Mouse (Mus musculus) olfactory bulb, adult 2 months (tissue): ENCODE measurements around the gene Lingo1. TPM values are rescaled to one million over a fixed set of nuclear protein-coding genes. Genes with fewer than 3 reads are reported as not detected.

ENCODE experiments used
- H3K27ac ChIP-seq: fragments of 200-500 bp; 2 replicates; pipeline ENCODE4 v1.5.1; 2012; ENCODE audit warnings: low read depth, low read length; ENCODE audit not compliant: insufficient read depth
- H3K4me1 ChIP-seq: fragments of 200-500 bp; 2 replicates; pipeline ENCODE4 v1.6.1; 2012; ENCODE audit warnings: low read length; ENCODE audit not compliant: control insufficient read depth, insufficient read depth
- H3K4me3 ChIP-seq: fragments of 200-500 bp; 2 replicates; pipeline ENCODE4 v1.5.1; 2012; ENCODE audit warnings: mild to moderate bottlenecking, low read depth, low read length, moderate library complexity; ENCODE audit not compliant: insufficient read depth
- CTCF ChIP-seq: fragments of 200-500 bp; IDR thresholded peaks from 2 replicates; pipeline ENCODE4 v1.5.1; 2012; ENCODE audit warnings: low read depth, mild to moderate bottlenecking, low read length, moderate library complexity; ENCODE audit not compliant: insufficient read depth
- POLR2A ChIP-seq: fragments of 200-500 bp; IDR thresholded peaks from 2 replicates; pipeline ENCODE4 v1.6.1; 2012; ENCODE audit warnings: mild to moderate bottlenecking, low read depth, low read length, moderate library complexity; ENCODE audit not compliant: insufficient read depth
- WGBS: fragments of 180-500 bp; shearing (Covaris S2); methylation state at CpG from one replicate; pipeline ENCODE4 v1.1.7; 2018; 5-methylcytosine and 5-hydroxymethylcytosine counted together
- polyA plus RNA-seq: library from polyadenylated mRNA; stranded (reverse); fragments of >200 nt; gene quantifications from 2 replicates; pipeline ENCODE4 v1.2.4, GENCODE M21; 2012; ENCODE audit warnings: low replicate concordance; ENCODE audit not compliant: missing spikeins, insufficient read depth, insufficient read length

Lingo1 gene
- polyA plus RNA-seq, 1 experiment: not detected

- Histone ChIP-seq H3K4me1 (peaks cover 12% of the 10 kb centered on the region), H3K27ac (no peak overlapping the region), H3K4me3 (no peak overlapping the region)
- WGBS: 63% methylated on average over 8 of the region's 8 CpGs
- TF ChIP-seq POLR2A (no peak), CTCF (no peak)
Measured at GRCm38 (mm10) chr9:56591248-56591888, 204.9 kb downstream of the Lingo1 start.

GRCm38 (mm10) chr9:56589762-56590161, 206.5 kb downstream of the Lingo1 start:
- 65% methylated on average over 5 of the region's 5 CpGs for WGBS
- Histone ChIP-seq H3K4me1 (peaks cover 12% of the 10 kb centered on the region), H3K4me3 (no peak overlapping the region), H3K27ac (no peak overlapping the region)
- TF ChIP-seq CTCF: no peak
- no peak for TF ChIP-seq POLR2A

- 54% methylated on average over 7 of the region's 7 CpGs for WGBS
- H3K4me3 ChIP-seq: no peak overlapping the region
- H3K4me1 ChIP-seq: no peaks in the 10 kb centered on the region
- H3K27ac ChIP-seq: no peak overlapping the region
- no peak for TF ChIP-seq CTCF
- no peak for TF ChIP-seq POLR2A
Measured at GRCm38 (mm10) chr9:56584043-56584424, 212.2 kb downstream of the Lingo1 start.

DNA sequence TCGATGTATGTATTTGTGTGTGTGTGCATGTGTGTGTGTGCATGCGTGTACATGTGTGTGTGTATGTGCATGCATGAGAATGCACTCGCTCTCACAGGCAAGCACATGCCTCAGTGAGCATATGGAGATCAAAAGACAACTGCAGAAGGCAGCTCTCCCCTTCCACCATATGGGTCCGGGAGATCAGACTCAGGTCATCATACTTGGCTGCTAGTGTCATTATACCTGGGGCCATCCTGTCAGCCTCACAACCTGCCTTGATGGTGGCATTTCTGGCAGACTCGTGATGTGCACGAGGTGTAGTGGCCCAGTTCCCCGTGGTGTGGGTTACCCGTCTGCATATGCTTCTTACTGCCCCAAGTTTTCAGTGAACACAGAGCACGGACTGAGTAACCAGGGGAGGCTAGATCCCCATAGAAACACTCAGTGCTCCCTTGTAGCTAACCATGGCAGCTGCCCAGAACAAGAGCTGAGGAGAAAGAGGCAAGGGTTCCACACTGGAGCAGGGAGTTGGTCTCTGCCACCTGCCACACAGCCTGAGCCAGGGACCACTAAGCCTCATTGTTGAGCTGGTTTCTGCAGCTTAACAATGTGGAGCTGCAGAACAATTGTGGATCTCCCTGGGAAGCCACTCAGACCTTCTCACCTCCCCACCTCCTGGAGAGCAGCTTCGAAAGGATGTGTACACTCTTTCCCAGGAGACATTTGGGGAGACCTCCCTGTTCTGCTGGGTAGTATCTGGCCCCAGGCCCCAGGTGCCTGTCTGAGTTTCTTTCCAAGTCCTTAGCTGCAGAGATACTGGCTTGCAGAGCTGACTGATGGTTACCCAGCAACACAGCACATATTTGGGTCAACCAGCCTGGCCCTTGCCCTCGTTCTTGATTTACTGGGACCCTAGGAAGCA, 212.9 kb downstream of the Lingo1 start:
- 65% methylated on average over 11 of the region's 11 CpGs for WGBS
- H3K4me1 ChIP-seq: no peaks in the 10 kb centered on the region
- H3K27ac ChIP-seq: no peak overlapping the region
- no peak overlapping the region for H3K4me3 ChIP-seq
- TF ChIP-seq POLR2A (no peak), CTCF (no peak)

DNA sequence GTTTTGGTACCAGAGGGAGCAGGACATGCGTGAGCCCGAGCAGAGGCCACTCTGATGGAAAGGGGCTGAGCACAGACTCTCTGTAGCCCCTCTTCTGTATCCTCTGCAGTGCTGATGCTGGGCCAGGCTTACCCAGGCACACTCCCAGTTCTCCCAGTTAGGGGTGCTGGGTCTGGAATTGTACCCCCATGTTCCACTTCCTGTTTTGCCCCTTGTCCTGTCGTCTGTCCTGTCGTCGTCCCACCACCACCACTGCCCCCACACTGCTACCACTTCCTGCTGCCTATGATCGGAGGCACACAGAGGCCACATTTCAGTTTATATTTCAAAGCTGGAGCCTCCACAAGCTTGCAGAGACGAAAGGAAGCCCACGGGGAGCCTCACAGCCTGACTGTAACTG, 213.6 kb downstream of the Lingo1 start:
- no peak overlapping the region for H3K27ac ChIP-seq
- TF ChIP-seq POLR2A: no peak
- TF ChIP-seq CTCF: no peak
- 76% methylated on average over 8 of the region's 8 CpGs for WGBS
- no peaks in the 10 kb centered on the region for H3K4me1 ChIP-seq
- H3K4me3 ChIP-seq: no peak overlapping the region

- Histone ChIP-seq H3K4me1 (0 out of 2 replicates have a peak, but pooled peaks cover 4% of the 10 kb centered on the region), H3K4me3 (no peak overlapping the region), H3K27ac (no peak overlapping the region)
- WGBS: 36% methylated on average over 3 of the region's 3 CpGs
- TF ChIP-seq POLR2A (no peak), CTCF (no peak)
Measured at GRCm38 (mm10) chr9:56581700-56582099, 214.6 kb downstream of the Lingo1 start.

DNA sequence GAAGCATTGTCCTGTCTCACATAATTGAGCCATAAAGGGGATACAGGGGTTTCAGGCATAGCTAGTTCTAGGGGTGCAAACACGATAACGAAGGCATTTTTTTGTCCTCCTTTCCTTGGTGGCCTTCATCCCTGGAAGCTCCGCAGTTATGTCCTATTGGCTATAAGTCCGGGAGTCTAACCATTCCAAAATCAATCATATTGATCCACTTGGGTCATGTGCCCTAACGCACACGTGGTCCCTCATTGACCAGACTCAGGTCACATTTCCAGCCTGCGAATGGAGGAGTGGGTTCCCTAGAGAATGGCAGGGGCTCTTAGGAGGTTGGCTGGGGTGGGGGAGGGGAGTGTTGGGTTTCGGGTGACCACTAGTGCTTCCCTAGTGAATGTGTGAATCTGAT, 215.3 kb downstream of the Lingo1 start:
- no peak overlapping the region for H3K4me3 ChIP-seq
- H3K4me1 ChIP-seq: 0 out of 2 replicates have a peak, but pooled peaks cover 4% of the 10 kb centered on the region
- WGBS: 87% methylated on average over 8 of the region's 8 CpGs
- TF ChIP-seq POLR2A: no peak
- no peak overlapping the region for H3K27ac ChIP-seq

GRCm38 (mm10) chr9:56580101-56580500, 216.2 kb downstream of the Lingo1 start:
- TF ChIP-seq CTCF: no peak
- TF ChIP-seq POLR2A: no peak
- 51% methylated on average over 4 of the region's 4 CpGs for WGBS
- H3K4me3 ChIP-seq: no peak overlapping the region

DNA sequence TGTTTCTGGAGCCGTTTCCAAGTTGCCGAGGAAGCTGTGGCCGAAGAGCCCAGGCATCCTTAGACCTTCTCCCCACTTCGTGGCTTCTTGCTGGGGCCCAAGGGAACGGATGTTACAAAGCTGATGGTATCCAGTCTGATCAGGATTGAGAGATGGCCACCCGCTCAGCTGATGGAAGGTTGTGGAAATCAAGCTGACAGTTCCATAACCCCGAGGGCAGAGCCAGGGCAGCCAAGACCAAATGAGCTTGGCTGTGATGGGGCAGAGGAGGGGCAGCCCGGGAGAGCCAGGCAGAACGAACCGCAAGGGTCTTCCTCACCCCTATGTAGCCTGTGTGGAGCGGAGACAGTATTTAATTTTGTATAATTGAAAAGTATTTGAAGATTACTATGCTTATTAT, 218.9 kb downstream of the Lingo1 start:
- no peak overlapping the region for H3K27ac ChIP-seq
- 55% methylated on average over 11 of the region's 11 CpGs for WGBS
- TF ChIP-seq CTCF: no peak
- no peak for TF ChIP-seq POLR2A
- H3K4me3 ChIP-seq: no peak overlapping the region
- peaks cover 12% of the 10 kb centered on the region for H3K4me1 ChIP-seq

More at GRCm38 (mm10) chr9:56580101-56580500, 216.2 kb downstream of the Lingo1 start:
- 0 out of 2 replicates have a peak, but pooled peaks cover 4% of the 10 kb centered on the region for H3K4me1 ChIP-seq
- no peak overlapping the region for H3K27ac ChIP-seq
